Mouse (Mus musculus): Measurements from ENCODE around the gene Gm45062. TPM values are rescaled to one million over a fixed set of nuclear protein-coding genes. Genes with fewer than 3 reads are reported as not detected.

Gm45062 gene
- polyA plus RNA-seq, 1 experiment from 2014 or later = 9.2 TPM

- H3K4me2 ChIP-seq = no peak overlapping the region
- no peak overlapping the region for H3K4me3 ChIP-seq
- H3K27ac ChIP-seq (ENCODE audit: poor library complexity, severe bottlenecking) = no peak overlapping the region
- no peaks in the 10 kb centered on the region for H3K27me3 ChIP-seq (replicated peaks)
- ATAC-seq (ENCODE audit: insufficient number of reproducible peaks, low FRiP score) = no peak
- peaks cover 5% of the 10 kb centered on the region for H3K36me3 ChIP-seq
- H3K9ac ChIP-seq = no peak overlapping the region
- H3K9me3 ChIP-seq (replicated peaks) = no peaks in the 10 kb centered on the region
- peaks cover 3% of the 10 kb centered on the region; the same call in 1 of the 2 replicates for H3K4me1 ChIP-seq (replicated peaks)
- WGBS = 77% methylated on average over 5 of the region's 5 CpGs
These were observed 19.3 kb downstream of the Gm45062 start for GRCm38 (mm10) chr6:8278426-8279002.

- 78% methylated on average over 4 of the region's 4 CpGs for WGBS
- peaks cover 5% of the 10 kb centered on the region for H3K36me3 ChIP-seq
- H3K4me2 ChIP-seq = no peak overlapping the region
- no peaks in the 10 kb centered on the region for H3K27me3 ChIP-seq (replicated peaks)
- H3K4me3 ChIP-seq = no peak overlapping the region
- H3K4me1 ChIP-seq (replicated peaks) = no peaks in the 10 kb centered on the region
- no peak overlapping the region for H3K27ac ChIP-seq (ENCODE audit: poor library complexity, severe bottlenecking)
- H3K9me3 ChIP-seq (replicated peaks) = no peaks in the 10 kb centered on the region
- ATAC-seq (ENCODE audit: insufficient number of reproducible peaks, low FRiP score) = no peak
- H3K9ac ChIP-seq = no peak overlapping the region
These were observed 24.0 kb downstream of the Gm45062 start for GRCm38 (mm10) chr6:8283255-8283654.

- Histone ChIP-seq H3K36me3 (no peaks in the 10 kb centered on the region; the same call in 1 of the 2 replicates), H3K27ac (ENCODE audit: poor library complexity, severe bottlenecking) (no peak overlapping the region), H3K4me1 (replicated peaks) (no peaks in the 10 kb centered on the region), H3K4me2 (no peak overlapping the region), H3K9ac (no peak overlapping the region), H3K9me3 (replicated peaks) (no peaks in the 10 kb centered on the region), H3K27me3 (replicated peaks) (no peaks in the 10 kb centered on the region), H3K4me3 (no peak overlapping the region)
- no peak for ATAC-seq (ENCODE audit: insufficient number of reproducible peaks, low FRiP score)
- 72% methylated on average over 3 of the region's 3 CpGs for WGBS
These were observed 26.2 kb downstream of the Gm45062 start for GRCm38 (mm10) chr6:8285401-8285960.

- 96% methylated on average over 3 of the region's 3 CpGs for WGBS
These were observed 26.9 kb downstream of the Gm45062 start for GRCm38 (mm10) chr6:8286146-8286545.

GRCm38 (mm10) chr6:8288755-8289580 lies 29.7 kb downstream of the Gm45062 start:
- Histone ChIP-seq H3K36me3 (no peaks in the 10 kb centered on the region; the same call in 1 of the 2 replicates), H3K9me3 (replicated peaks) (no peaks in the 10 kb centered on the region), H3K4me2 (no peak overlapping the region), H3K27me3 (replicated peaks) (no peaks in the 10 kb centered on the region), H3K4me3 (no peak overlapping the region), H3K9ac (no peak overlapping the region), H3K27ac (ENCODE audit: poor library complexity, severe bottlenecking) (no peak overlapping the region), H3K4me1 (replicated peaks) (no peaks in the 10 kb centered on the region)
- WGBS = 83% methylated on average over 4 of the region's 4 CpGs
- ATAC-seq (ENCODE audit: insufficient number of reproducible peaks, low FRiP score) = no peak

More at GRCm38 (mm10) chr6:8286146-8286545, 26.9 kb downstream of the Gm45062 start:
- Histone ChIP-seq H3K27ac (ENCODE audit: poor library complexity, severe bottlenecking) (no peak overlapping the region), H3K4me2 (no peak overlapping the region), H3K4me1 (replicated peaks) (no peaks in the 10 kb centered on the region), H3K9me3 (replicated peaks) (no peaks in the 10 kb centered on the region), H3K9ac (no peak overlapping the region), H3K36me3 (no peaks in the 10 kb centered on the region; the same call in 1 of the 2 replicates), H3K4me3 (no peak overlapping the region), H3K27me3 (replicated peaks) (no peaks in the 10 kb centered on the region)
- no peak for ATAC-seq (ENCODE audit: insufficient number of reproducible peaks, low FRiP score)

GRCm38 (mm10) chr6:8294048-8294784 lies 35.0 kb downstream of the Gm45062 start:
- Histone ChIP-seq H3K9me3 (replicated peaks) (no peaks in the 10 kb centered on the region), H3K4me3 (no peak overlapping the region), H3K9ac (no peak overlapping the region), H3K27ac (ENCODE audit: poor library complexity, severe bottlenecking) (no peak overlapping the region), H3K4me2 (no peak overlapping the region), H3K36me3 (no peaks in the 10 kb centered on the region), H3K4me1 (replicated peaks) (no peaks in the 10 kb centered on the region), H3K27me3 (replicated peaks) (no peaks in the 10 kb centered on the region)
- no peak for ATAC-seq (ENCODE audit: insufficient number of reproducible peaks, low FRiP score)
- 77% methylated on average over 4 of the region's 4 CpGs for WGBS

- Histone ChIP-seq H3K27ac (ENCODE audit: poor library complexity, severe bottlenecking) (no peak overlapping the region), H3K9ac (no peak overlapping the region), H3K4me1 (replicated peaks) (no peaks in the 10 kb centered on the region; the same call in 1 of the 2 replicates), H3K4me3 (no peak overlapping the region), H3K36me3 (no peaks in the 10 kb centered on the region), H3K4me2 (no peak overlapping the region), H3K9me3 (replicated peaks) (no peaks in the 10 kb centered on the region), H3K27me3 (replicated peaks) (no peaks in the 10 kb centered on the region)
- no peak for ATAC-seq (ENCODE audit: insufficient number of reproducible peaks, low FRiP score)
- WGBS = 85% methylated on average over 6 of the region's 6 CpGs
These were observed 40.0 kb downstream of the Gm45062 start for GRCm38 (mm10) chr6:8299066-8299863.

GRCm38 (mm10) chr6:8307878-8308775 lies 48.9 kb downstream of the Gm45062 start:
- Histone ChIP-seq H3K27me3 (replicated peaks) (no peaks in the 10 kb centered on the region), H3K27ac (ENCODE audit: poor library complexity, severe bottlenecking) (no peak overlapping the region), H3K9me3 (replicated peaks) (no peaks in the 10 kb centered on the region), H3K9ac (no peak overlapping the region), H3K4me2 (no peak overlapping the region), H3K4me3 (no peak overlapping the region), H3K36me3 (no peaks in the 10 kb centered on the region), H3K4me1 (replicated peaks) (no peaks in the 10 kb centered on the region)
- ATAC-seq (ENCODE audit: insufficient number of reproducible peaks, low FRiP score) = no peak
- 83% methylated on average over 6 of the region's 6 CpGs for WGBS

GRCm38 (mm10) chr6:8312554-8312953 lies 53.3 kb downstream of the Gm45062 start:
- Histone ChIP-seq H3K27me3 (replicated peaks) (no peaks in the 10 kb centered on the region), H3K27ac (ENCODE audit: poor library complexity, severe bottlenecking) (no peak overlapping the region), H3K4me1 (replicated peaks) (no peaks in the 10 kb centered on the region), H3K4me3 (no peak overlapping the region), H3K4me2 (no peak overlapping the region), H3K36me3 (no peaks in the 10 kb centered on the region), H3K9me3 (replicated peaks) (no peaks in the 10 kb centered on the region), H3K9ac (no peak overlapping the region)
- WGBS = 77% methylated on average over 2 of the region's 2 CpGs
- no peak for ATAC-seq (ENCODE audit: insufficient number of reproducible peaks, low FRiP score)

- no peak overlapping the region for H3K9ac ChIP-seq
- H3K36me3 ChIP-seq = no peaks in the 10 kb centered on the region
- H3K4me1 ChIP-seq (replicated peaks) = no peaks in the 10 kb centered on the region
- H3K9me3 ChIP-seq (replicated peaks) = no peaks in the 10 kb centered on the region
- ATAC-seq (ENCODE audit: insufficient number of reproducible peaks, low FRiP score) = no peak
- H3K4me3 ChIP-seq = no peak overlapping the region
- no peak overlapping the region for H3K27ac ChIP-seq (ENCODE audit: poor library complexity, severe bottlenecking)
- no peak overlapping the region for H3K4me2 ChIP-seq
- no peaks in the 10 kb centered on the region for H3K27me3 ChIP-seq (replicated peaks)
These were observed 57.0 kb downstream of the Gm45062 start for GRCm38 (mm10) chr6:8316201-8316600.

Data from heart, embryonic 12.5 days (tissue).